Mouse (Mus musculus): Measurements from ENCODE around the gene Mrpl18. TPM values are rescaled to one million over a fixed set of nuclear protein-coding genes. Genes with fewer than 3 reads are reported as not detected.
"Not testable (repeated sequence)": the region's sequence is repeated elsewhere in the genome, so short reads cannot be mapped to it uniquely, and the experiment has no call there.

Mrpl18 gene
- polyA plus RNA-seq, 1 experiment from 2014 or later, result 95.2 TPM

DNA sequence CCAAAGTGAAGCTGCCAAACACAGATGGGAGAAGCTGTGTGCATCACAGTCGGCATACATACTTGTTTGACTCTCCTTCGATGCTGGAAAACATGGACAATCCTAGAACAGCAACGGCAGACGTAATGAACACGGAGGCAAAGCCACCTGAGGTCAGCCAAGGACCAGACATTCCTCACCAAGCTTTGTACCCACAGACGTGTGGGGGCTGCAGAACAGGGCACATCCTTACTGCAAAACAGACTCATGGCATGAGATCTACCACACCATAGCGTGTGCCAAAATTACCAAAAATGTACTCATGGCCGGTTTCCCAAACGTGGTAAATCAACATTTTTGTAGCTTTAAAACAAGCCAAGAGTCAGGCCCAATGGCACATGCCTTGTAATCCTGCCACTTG lies 9.7 kb downstream of the Mrpl18 start:
- Histone ChIP-seq H3K27ac (replicated peaks) (no peak overlapping the region), H3K36me3 (replicated peaks) (peaks cover 42% of the 10 kb centered on the region), H3K4me3 (replicated peaks) (no peak overlapping the region), H3K4me2 (no peak overlapping the region), H3K9ac (no peak overlapping the region), H3K27me3 (no peaks in the 10 kb centered on the region), H3K9me3 (replicated peaks) (no peaks in the 10 kb centered on the region), H3K4me1 (replicated peaks) (no peaks in the 10 kb centered on the region)
- no peak for ATAC-seq (ENCODE audit: insufficient read depth)
- WGBS (ENCODE audit: insufficient replicate concordance), result 80% methylated on average over 9 of the region's 9 CpGs

DNA sequence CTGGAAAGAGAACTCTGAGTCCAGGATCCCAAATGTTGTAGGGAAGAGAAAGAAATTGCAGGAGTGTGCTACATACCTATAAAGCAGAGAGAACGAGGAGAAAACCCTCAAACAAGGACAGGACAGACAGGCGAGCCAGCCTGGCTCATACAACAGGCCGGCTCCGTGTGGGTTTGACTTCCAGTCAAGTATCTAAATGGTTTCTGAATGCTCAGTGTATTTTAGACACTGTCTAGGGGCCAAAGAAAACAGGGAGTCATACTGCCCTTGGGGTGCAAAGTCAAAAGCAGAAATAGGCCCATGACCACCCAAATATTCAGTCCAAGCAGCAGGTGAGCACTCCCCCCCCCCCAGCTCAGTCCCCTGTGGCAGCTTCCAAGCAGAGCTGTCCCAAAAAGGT lies 10.3 kb downstream of the Mrpl18 start:
- no peaks in the 10 kb centered on the region for H3K4me1 ChIP-seq (replicated peaks)
- no peak for ATAC-seq (ENCODE audit: insufficient read depth)
- H3K36me3 ChIP-seq (replicated peaks), result peaks cover 36% of the 10 kb centered on the region
- H3K4me2 ChIP-seq, result no peak overlapping the region
- no peak overlapping the region for H3K4me3 ChIP-seq (replicated peaks)
- no peak overlapping the region for H3K9ac ChIP-seq
- no peak overlapping the region for H3K27ac ChIP-seq (replicated peaks)
- H3K27me3 ChIP-seq, result no peaks in the 10 kb centered on the region
- H3K9me3 ChIP-seq (replicated peaks), result no peaks in the 10 kb centered on the region
- WGBS (ENCODE audit: insufficient replicate concordance), result 84% methylated on average over 4 of the region's 4 CpGs

DNA sequence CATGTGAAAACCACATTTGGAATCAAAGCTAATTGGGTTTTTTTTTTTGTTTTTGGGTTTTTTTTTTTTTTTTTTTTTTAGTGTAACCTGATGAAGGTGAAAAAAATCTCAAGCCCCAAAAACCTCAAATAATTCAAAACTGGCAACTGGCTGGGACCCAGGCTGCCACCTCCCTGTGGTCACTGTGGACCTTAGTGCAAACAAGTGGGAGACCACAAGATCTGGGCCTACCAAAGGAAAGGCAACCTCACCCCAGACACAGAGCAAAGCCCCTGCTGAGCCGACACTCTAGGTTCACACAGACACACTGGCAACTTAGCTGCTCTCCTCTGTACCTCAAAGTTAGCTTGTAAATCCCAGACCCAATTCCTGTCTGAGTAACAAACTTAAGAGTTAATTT lies 11.8 kb downstream of the Mrpl18 start:
- no peak overlapping the region for H3K27ac ChIP-seq (replicated peaks)
- H3K9me3 ChIP-seq (replicated peaks), result no peaks in the 10 kb centered on the region
- no peak overlapping the region for H3K4me3 ChIP-seq (replicated peaks)
- no peaks in the 10 kb centered on the region for H3K27me3 ChIP-seq
- H3K4me2 ChIP-seq, result no peak overlapping the region
- 59% methylated on average over 1 of the region's 1 CpGs for WGBS (ENCODE audit: insufficient replicate concordance)
- no peak for ATAC-seq (ENCODE audit: insufficient read depth)
- H3K9ac ChIP-seq, result no peak overlapping the region
- peaks cover 36% of the 10 kb centered on the region for H3K36me3 ChIP-seq (replicated peaks)
- H3K4me1 ChIP-seq (replicated peaks), result no peaks in the 10 kb centered on the region

DNA sequence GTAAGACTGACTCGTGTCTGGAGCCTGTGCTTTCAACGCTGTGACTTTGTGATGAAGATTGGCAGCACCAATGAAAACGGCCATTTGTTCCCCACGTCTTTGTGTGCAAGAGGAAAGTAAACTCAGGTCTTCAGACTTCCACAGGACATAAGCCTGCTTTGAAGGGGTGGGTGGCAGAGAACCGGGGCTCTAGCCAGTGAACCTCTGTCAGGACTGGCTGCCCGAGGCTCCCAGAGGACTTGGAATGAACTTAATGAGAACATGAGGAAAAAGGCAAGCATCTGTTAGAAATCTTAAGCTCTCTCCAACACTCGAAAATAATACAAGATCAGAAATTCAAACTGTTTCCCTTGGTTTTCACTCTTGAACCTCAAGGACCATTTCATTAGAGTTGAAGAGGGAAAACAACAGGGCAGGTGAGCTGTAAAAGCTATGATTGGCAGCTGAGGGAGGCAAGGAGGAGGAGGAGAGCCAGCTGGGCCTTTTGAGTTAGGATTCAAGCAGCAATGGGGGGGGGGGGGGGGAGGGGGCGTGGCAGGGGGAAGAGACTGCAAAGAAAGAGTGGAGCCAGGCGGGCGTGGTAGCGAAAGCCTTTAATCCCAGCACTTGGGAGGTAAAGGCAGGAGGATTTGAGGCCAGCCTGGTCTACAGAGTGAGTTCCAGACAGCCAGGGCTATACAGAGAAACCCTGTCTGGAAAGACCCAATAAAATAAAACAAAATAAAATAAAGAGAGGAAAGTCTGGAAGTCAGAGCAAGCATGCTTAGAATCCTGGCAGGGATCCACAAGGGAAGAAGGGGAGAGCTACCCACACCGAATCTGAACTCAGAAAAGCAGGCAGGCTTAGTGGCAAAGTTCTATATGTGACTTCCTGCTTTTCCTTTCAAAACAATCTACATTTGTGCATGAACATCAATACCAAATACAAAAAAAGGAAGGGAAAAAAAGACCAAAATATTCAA lies 12.5 kb downstream of the Mrpl18 start:
- WGBS (ENCODE audit: insufficient replicate concordance), result 68% methylated on average over 12 of the region's 12 CpGs
- Histone ChIP-seq H3K9ac (no peak overlapping the region), H3K27me3 (no peaks in the 10 kb centered on the region), H3K4me1 (replicated peaks) (no peaks in the 10 kb centered on the region), H3K9me3 (replicated peaks) (no peaks in the 10 kb centered on the region), H3K36me3 (replicated peaks) (peaks cover 36% of the 10 kb centered on the region), H3K4me3 (replicated peaks) (no peak overlapping the region), H3K27ac (replicated peaks) (no peak overlapping the region), H3K4me2 (no peak overlapping the region)
- no peak for ATAC-seq (ENCODE audit: insufficient read depth)

DNA sequence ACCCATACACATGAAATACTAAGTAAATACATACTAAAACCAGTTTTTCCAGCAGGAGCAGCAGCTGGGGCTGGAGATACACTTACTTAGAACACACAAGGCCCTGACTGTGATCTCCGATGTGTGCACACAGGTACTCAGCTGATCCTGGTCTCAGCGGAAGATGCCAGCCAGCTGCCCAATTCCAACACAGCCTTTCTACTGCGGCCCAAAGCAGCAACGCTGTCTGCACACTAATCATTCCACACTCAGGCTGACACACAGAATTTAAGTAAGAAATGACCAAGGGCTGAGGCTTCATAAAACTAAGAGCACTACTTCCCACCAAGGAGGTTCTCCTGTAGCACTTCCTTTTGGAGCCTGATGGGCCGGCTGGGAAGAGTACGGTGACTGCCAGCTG lies 13.9 kb downstream of the Mrpl18 start:
- H3K36me3 ChIP-seq (replicated peaks), result peaks cover 36% of the 10 kb centered on the region
- no peak overlapping the region for H3K9ac ChIP-seq
- no peaks in the 10 kb centered on the region for H3K4me1 ChIP-seq (replicated peaks)
- H3K9me3 ChIP-seq (replicated peaks), result no peaks in the 10 kb centered on the region
- ATAC-seq (ENCODE audit: insufficient read depth), result no peak
- no peaks in the 10 kb centered on the region for H3K27me3 ChIP-seq
- WGBS (ENCODE audit: insufficient replicate concordance), result 89% methylated on average over 6 of the region's 6 CpGs
- no peak overlapping the region for H3K4me3 ChIP-seq (replicated peaks)
- no peak overlapping the region for H3K27ac ChIP-seq (replicated peaks)
- no peak overlapping the region for H3K4me2 ChIP-seq

DNA sequence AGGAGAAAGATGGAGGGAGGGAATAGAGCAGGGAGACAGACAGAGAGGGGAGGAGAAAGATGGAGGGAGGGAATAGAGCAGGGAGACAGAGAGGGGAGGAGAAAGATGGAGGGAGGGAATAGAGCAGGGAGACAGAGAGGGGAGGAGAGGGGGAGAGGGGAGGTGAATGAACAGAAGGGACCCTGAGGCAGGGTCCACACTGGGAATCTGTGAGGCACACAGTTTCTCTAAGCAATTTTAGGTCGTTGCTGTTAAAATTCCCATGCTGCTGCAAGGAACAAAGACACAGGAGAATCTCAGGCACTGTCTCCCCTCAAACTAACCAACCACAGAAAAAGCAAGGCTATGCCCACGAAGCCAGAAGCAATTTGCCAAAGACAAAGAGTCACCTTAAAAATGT lies 17.5 kb downstream of the Mrpl18 start:
- WGBS (ENCODE audit: insufficient replicate concordance), result 56% methylated on average over 2 of the region's 2 CpGs
- H3K27ac ChIP-seq (replicated peaks); H3K4me3 ChIP-seq (replicated peaks); H3K4me2 ChIP-seq; H3K4me1 ChIP-seq (replicated peaks); H3K9me3 ChIP-seq (replicated peaks); H3K27me3 ChIP-seq; H3K9ac ChIP-seq; ATAC-seq (ENCODE audit: insufficient read depth): not testable (repeated sequence)
- H3K36me3 ChIP-seq (replicated peaks), result peaks cover 17% of the 10 kb centered on the region

DNA sequence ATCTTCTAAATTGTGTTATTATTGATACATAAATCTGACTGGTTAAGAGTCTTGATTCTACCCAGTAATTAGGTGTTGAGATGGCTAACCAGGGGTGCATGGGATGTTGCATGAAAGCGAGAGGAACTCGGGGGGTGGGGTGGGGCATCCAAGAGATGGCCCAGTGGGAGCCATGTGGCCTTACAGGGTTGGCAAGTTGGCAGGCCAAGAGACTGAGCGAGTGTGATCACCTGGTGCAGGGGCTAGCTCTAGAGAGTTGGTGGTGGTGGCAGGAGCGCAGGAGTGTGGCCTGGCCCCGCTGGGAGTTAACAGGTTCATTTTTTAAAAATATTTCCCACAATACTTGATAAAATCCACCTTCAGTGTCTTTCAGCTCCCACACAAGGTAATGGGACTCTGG lies 18.5 kb downstream of the Mrpl18 start:
- ATAC-seq (ENCODE audit: insufficient read depth), result no peak
- 88% methylated on average over 5 of the region's 5 CpGs for WGBS (ENCODE audit: insufficient replicate concordance)
- no peak overlapping the region for H3K4me2 ChIP-seq

DNA sequence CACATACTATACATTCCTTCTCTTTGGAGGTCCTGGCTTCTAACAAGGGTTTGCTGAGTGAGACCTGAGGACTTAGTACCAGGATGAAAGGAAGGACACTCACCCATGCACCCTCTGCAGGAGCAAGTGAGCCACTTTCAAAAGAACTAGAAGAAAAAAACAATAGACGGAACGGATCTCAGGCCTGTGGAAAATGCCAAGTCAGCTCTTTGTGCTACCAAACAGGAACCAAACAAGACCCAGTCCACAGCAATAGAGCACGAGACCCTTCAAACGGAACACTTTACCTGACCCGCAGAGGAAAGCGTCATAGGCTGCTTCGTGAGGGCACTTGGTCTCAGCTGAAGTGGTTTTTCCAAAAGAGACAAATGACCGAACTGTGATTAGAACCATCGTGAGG lies 24.1 kb downstream of the Mrpl18 start:
- Histone ChIP-seq H3K4me3 (replicated peaks) (no peak overlapping the region), H3K4me2 (no peak overlapping the region), H3K9ac (no peak overlapping the region), H3K27ac (replicated peaks) (no peak overlapping the region), H3K36me3 (replicated peaks) (no peaks in the 10 kb centered on the region; the same call in none of the 2 replicates), H3K9me3 (replicated peaks) (no peaks in the 10 kb centered on the region), H3K27me3 (no peaks in the 10 kb centered on the region), H3K4me1 (replicated peaks) (no peaks in the 10 kb centered on the region)
- no peak for ATAC-seq (ENCODE audit: insufficient read depth)
- 75% methylated on average over 9 of the region's 9 CpGs for WGBS (ENCODE audit: insufficient replicate concordance)

More for the DNA sequence above, 18.5 kb downstream of the Mrpl18 start:
- no peaks in the 10 kb centered on the region for H3K27me3 ChIP-seq
- no peaks in the 10 kb centered on the region for H3K9me3 ChIP-seq (replicated peaks)
- H3K4me1 ChIP-seq (replicated peaks), result no peaks in the 10 kb centered on the region
- no peak overlapping the region for H3K4me3 ChIP-seq (replicated peaks)
- H3K9ac ChIP-seq, result no peak overlapping the region
- peaks cover 11% of the 10 kb centered on the region for H3K36me3 ChIP-seq (replicated peaks)
- no peak overlapping the region for H3K27ac ChIP-seq (replicated peaks)

DNA sequence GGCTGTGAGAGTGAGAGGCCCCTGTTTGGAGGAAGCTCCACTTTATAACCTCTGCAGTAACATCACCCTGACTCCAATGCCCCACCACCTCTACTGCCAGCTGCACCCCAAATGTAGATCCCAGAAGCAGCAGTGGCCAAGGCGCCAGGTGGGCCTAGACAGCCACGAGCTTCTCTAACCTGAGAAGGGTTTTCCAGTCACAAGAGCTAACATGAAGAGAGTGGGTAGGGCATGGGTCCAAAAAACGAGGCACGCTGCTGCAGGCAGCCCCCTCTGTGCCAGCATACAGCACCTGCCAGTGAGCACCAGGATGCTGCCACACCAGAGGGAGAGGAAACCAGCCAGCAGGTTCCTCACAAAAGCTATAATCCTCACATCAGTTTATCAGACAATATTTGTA lies 25.1 kb downstream of the Mrpl18 start:
- 62% methylated on average over 4 of the region's 4 CpGs for WGBS (ENCODE audit: insufficient replicate concordance)
- no peaks in the 10 kb centered on the region; the same call in 1 of the 2 replicates for H3K36me3 ChIP-seq (replicated peaks)

DNA sequence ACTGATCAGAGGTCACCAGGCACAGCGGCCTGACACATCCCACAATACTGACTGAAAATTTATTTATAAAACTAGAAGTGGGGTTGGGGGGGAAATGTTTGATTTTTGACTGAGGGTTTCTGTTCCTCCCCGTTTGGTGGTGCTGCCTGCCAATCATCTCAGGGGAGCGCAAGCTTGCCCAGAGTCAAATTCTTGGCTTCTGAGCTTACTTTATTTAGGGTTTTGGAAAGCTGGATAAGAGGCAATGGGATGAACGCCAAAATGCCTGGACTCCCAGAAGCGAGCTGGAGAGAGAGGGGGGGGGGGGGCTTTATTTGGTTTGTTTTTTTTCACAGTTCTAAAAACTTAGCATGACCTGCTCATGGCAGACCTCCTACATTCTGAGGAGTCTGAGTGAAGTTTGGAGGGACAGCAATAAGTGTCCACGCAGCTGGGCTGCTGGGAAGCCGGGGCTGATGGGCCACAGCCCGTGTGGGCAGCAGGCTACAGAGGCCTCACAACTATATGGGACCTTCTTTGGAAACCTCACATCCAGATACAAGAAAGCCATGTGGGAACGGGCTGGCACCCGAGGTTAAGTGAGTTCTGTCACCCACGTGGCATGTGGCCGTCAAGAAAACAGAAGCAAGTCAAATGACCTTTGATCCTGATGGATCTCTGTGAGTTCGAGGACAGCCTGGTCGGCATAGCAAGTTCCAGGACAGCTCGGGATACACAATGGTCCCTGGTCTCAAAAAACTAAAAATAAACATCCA lies 28.9 kb downstream of the Mrpl18 start:
- ATAC-seq (ENCODE audit: insufficient read depth), result no peak
- Histone ChIP-seq H3K9ac (no peak overlapping the region), H3K9me3 (replicated peaks) (no peaks in the 10 kb centered on the region), H3K36me3 (replicated peaks) (no peaks in the 10 kb centered on the region; the same call in 1 of the 2 replicates), H3K4me3 (replicated peaks) (no peak overlapping the region), H3K4me1 (replicated peaks) (no peaks in the 10 kb centered on the region), H3K27me3 (no peaks in the 10 kb centered on the region), H3K4me2 (no peak overlapping the region), H3K27ac (replicated peaks) (no peak overlapping the region)
- 73% methylated on average over 15 of the region's 15 CpGs for WGBS (ENCODE audit: insufficient replicate concordance)

More for the DNA sequence above, 25.1 kb downstream of the Mrpl18 start:
- Histone ChIP-seq H3K4me3 (replicated peaks) (no peak overlapping the region), H3K9me3 (replicated peaks) (no peaks in the 10 kb centered on the region), H3K4me2 (no peak overlapping the region), H3K27me3 (no peaks in the 10 kb centered on the region), H3K27ac (replicated peaks) (no peak overlapping the region), H3K9ac (no peak overlapping the region), H3K4me1 (replicated peaks) (no peaks in the 10 kb centered on the region)
- no peak for ATAC-seq (ENCODE audit: insufficient read depth)

DNA sequence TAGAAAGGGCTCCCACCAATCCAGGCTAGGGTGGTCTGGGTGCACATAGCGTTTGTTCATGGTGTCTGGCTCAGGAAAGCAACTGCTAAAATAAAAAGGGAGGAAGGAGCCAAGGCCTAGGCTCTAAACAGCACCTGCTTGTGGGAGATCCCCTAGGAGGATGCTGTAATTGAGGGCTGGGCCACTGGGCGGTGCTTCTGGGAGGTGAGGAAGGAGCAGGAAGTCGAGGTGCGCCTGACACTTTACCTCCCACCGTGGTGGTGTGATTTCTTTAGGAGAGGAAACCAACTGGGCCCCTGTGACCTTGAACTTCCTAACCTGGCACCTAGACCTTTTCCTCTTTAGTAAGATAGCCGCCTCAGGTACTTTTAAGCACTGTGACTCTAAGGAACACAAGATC lies 29.5 kb downstream of the Mrpl18 start:
- Histone ChIP-seq H3K9ac (no peak overlapping the region), H3K27me3 (no peaks in the 10 kb centered on the region), H3K36me3 (replicated peaks) (no peaks in the 10 kb centered on the region; the same call in 1 of the 2 replicates), H3K27ac (replicated peaks) (no peak overlapping the region), H3K4me1 (replicated peaks) (no peaks in the 10 kb centered on the region), H3K9me3 (replicated peaks) (no peaks in the 10 kb centered on the region), H3K4me2 (no peak overlapping the region), H3K4me3 (replicated peaks) (no peak overlapping the region)
- 38% methylated on average over 6 of the region's 6 CpGs for WGBS (ENCODE audit: insufficient replicate concordance)
- ATAC-seq (ENCODE audit: insufficient read depth), result no peak
